Mouse (Mus musculus): ENCODE measurements around the gene Wdr4. TPM values are rescaled to one million over a fixed set of nuclear protein-coding genes. Genes with fewer than 3 reads are reported as not detected.

The Wdr4 gene
- 27.6 and 28.7 TPM in 2 replicates for polyA plus RNA-seq (2012; rRNA removed; ENCODE audit: low replicate concordance)

GRCm38 (mm10) chr17:31519946-31520838 lies at the start of gene Wdr4, which contains the start of gene Ndufv3:
Gene Wdr4 (minus strand): TSS chr17:31519980.
Gene Ndufv3 (plus strand): TSS chr17:31520115.

GRCm38 (mm10) chr17:31564015-31564857 lies 44.5 kb upstream of the Wdr4 start, which contains the start of gene Pknox1:
Gene Pknox1 (plus strand): TSS chr17:31564734.

Other genes with a start within 250 kb of the Wdr4 start
- 0.34 TPM in 1 of 2 replicates, not detected in the other for gene Rsph1, start 242.6 kb downstream of the Wdr4 start, polyA plus RNA-seq (2012; rRNA removed; ENCODE audit: low replicate concordance)
- 22.5 and 28.7 TPM in 2 replicates for gene Slc37a1, start 233.2 kb downstream of the Wdr4 start, polyA plus RNA-seq (2012; rRNA removed; ENCODE audit: low replicate concordance)
- 18.1 and 26.8 TPM in 2 replicates for gene Pde9a, start 133.8 kb downstream of the Wdr4 start, polyA plus RNA-seq (2012; rRNA removed; ENCODE audit: low replicate concordance)
- gene Ndufv3, start 135 bp upstream of the Wdr4 start, polyA plus RNA-seq (2012; rRNA removed; ENCODE audit: low replicate concordance) = 161 and 203 TPM in 2 replicates
- gene Pknox1, start 44.8 kb upstream of the Wdr4 start, polyA plus RNA-seq (2012; rRNA removed; ENCODE audit: low replicate concordance) = 23.0 and 28.9 TPM in 2 replicates
- 7.3 and 7.4 TPM in 2 replicates for gene Cbs, start 117.3 kb upstream of the Wdr4 start, polyA plus RNA-seq (2012; rRNA removed; ENCODE audit: low replicate concordance)
- gene U2af1, start 138.9 kb upstream of the Wdr4 start, polyA plus RNA-seq (2012; rRNA removed; ENCODE audit: low replicate concordance) = 25.8 and 40.4 TPM in 2 replicates
- gene Cryaa, start 157.8 kb upstream of the Wdr4 start, polyA plus RNA-seq (2012; rRNA removed; ENCODE audit: low replicate concordance) = 0.24 and 0.54 TPM in 2 replicates